Mouse (Mus musculus): ENCODE results near the gene Sh3glb2.

GRCm38 (mm10) chr2:30371544-30371943, 12.4 kb upstream of the Sh3glb2 start:
- no peak for TF ChIP-seq CTCF (IDR thresholded peaks at IDR 0.05; ENCODE audit: borderline replicate concordance, extremely low read depth, insufficient read depth, insufficient read length)
- TF ChIP-seq POLR2A (IDR thresholded peaks at IDR 0.05; ENCODE audit: borderline replicate concordance, extremely low read depth, insufficient read depth, insufficient read length, poor library complexity, severe bottlenecking) = no peak

Data from brain, embryonic 14.5 days (tissue).